Mouse (Mus musculus): ENCODE measurements around the gene Npm3.

DNA sequence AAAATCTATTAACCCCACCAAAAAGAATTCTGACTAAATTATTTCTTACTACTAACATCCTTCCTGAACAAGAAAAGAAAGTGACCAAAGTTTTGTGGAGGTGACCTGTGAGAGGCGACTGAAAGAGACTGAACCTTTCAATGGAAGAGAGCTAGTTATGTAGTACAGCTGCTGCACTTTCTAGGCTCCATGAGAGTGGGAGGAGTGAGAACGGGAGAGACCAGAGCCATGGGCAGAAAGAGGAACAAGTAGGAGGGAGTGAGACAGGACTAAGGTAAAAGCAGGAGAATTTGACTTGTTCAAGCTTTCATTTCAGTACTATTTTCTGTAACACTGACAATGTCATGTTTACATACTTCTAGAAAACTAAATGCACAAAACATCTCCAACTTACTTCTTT, 26.1 kb upstream of the Npm3 start:
- TF ChIP-seq POLR2A (IDR thresholded peaks at IDR 0.05; ENCODE audit: extremely low read depth, insufficient read depth, low read length) (no peak), CTCF (IDR thresholded peaks at IDR 0.05; ENCODE audit: extremely low read depth, insufficient read depth, low read length) (no peak)

Measured in cortical plate, adult 2 months (tissue).